Mouse (Mus musculus): Measurements from ENCODE around the gene Vps13c. TPM values are rescaled to one million over a fixed set of nuclear protein-coding genes. Genes with fewer than 3 reads are reported as not detected.

Gene Vps13c
- polyA plus RNA-seq, 1 experiment: 64.3 TPM

- TF ChIP-seq CTCF (IDR thresholded peaks at IDR 0.05; ENCODE audit: insufficient read depth, low read depth, low read length) (no peak), POLR2A (IDR thresholded peaks at IDR 0.05; ENCODE audit: insufficient read depth, low read depth, low read length) (no peak)
- H3K4me1 ChIP-seq (ENCODE audit: control insufficient read depth, insufficient read depth, low read length): peaks cover 10% of the 10 kb centered on the region
- H3K4me3 ChIP-seq (ENCODE audit: insufficient read depth, low read depth, low read length): no peak overlapping the region
- no peak overlapping the region for H3K27ac ChIP-seq (ENCODE audit: insufficient read depth, low read depth, low read length)
- 60% methylated on average over 16 of the region's 16 CpGs for WGBS
These were observed 29.7 kb downstream of the Vps13c start for GRCm38 (mm10) chr9:67869691-67870450.

- WGBS: 87% methylated on average over 7 of the region's 7 CpGs
- Histone ChIP-seq H3K27ac (ENCODE audit: insufficient read depth, low read depth, low read length) (no peak overlapping the region), H3K4me1 (ENCODE audit: control insufficient read depth, insufficient read depth, low read length) (peaks cover 4% of the 10 kb centered on the region), H3K4me3 (ENCODE audit: insufficient read depth, low read depth, low read length) (no peak overlapping the region)
- TF ChIP-seq POLR2A (IDR thresholded peaks at IDR 0.05; ENCODE audit: insufficient read depth, low read depth, low read length): no peak
- TF ChIP-seq CTCF (IDR thresholded peaks at IDR 0.05; ENCODE audit: insufficient read depth, low read depth, low read length): no peak
These were observed 34.5 kb downstream of the Vps13c start for GRCm38 (mm10) chr9:67874522-67875222.

- Histone ChIP-seq H3K4me1 (ENCODE audit: control insufficient read depth, insufficient read depth, low read length) (no peaks in the 10 kb centered on the region), H3K27ac (ENCODE audit: insufficient read depth, low read depth, low read length) (no peak overlapping the region), H3K4me3 (ENCODE audit: insufficient read depth, low read depth, low read length) (no peak overlapping the region)
- WGBS: 72% methylated on average over 2 of the region's 2 CpGs
- no peak for TF ChIP-seq CTCF (IDR thresholded peaks at IDR 0.05; ENCODE audit: insufficient read depth, low read depth, low read length)
These were observed 35.1 kb downstream of the Vps13c start for GRCm38 (mm10) chr9:67875337-67875736.

GRCm38 (mm10) chr9:67877081-67877718, 37.0 kb downstream of the Vps13c start:
- Histone ChIP-seq H3K4me3 (ENCODE audit: insufficient read depth, low read depth, low read length) (no peak overlapping the region), H3K27ac (ENCODE audit: insufficient read depth, low read depth, low read length) (no peak overlapping the region), H3K4me1 (ENCODE audit: control insufficient read depth, insufficient read depth, low read length) (no peaks in the 10 kb centered on the region)
- TF ChIP-seq CTCF (IDR thresholded peaks at IDR 0.05; ENCODE audit: insufficient read depth, low read depth, low read length) (no peak), POLR2A (IDR thresholded peaks at IDR 0.05; ENCODE audit: insufficient read depth, low read depth, low read length) (no peak)
- 81% methylated on average over 14 of the region's 14 CpGs for WGBS

GRCm38 (mm10) chr9:67878197-67878769, 38.1 kb downstream of the Vps13c start:
- Histone ChIP-seq H3K4me1 (ENCODE audit: control insufficient read depth, insufficient read depth, low read length) (no peaks in the 10 kb centered on the region), H3K4me3 (ENCODE audit: insufficient read depth, low read depth, low read length) (no peak overlapping the region), H3K27ac (ENCODE audit: insufficient read depth, low read depth, low read length) (no peak overlapping the region)
- no peak for TF ChIP-seq POLR2A (IDR thresholded peaks at IDR 0.05; ENCODE audit: insufficient read depth, low read depth, low read length)
- no peak for TF ChIP-seq CTCF (IDR thresholded peaks at IDR 0.05; ENCODE audit: insufficient read depth, low read depth, low read length)
- WGBS: 97% methylated on average over 11 of the region's 11 CpGs

- Histone ChIP-seq H3K4me3 (ENCODE audit: insufficient read depth, low read depth, low read length) (no peak overlapping the region), H3K4me1 (ENCODE audit: control insufficient read depth, insufficient read depth, low read length) (0 out of 2 replicates have a peak, but pooled peaks cover 3% of the 10 kb centered on the region), H3K27ac (ENCODE audit: insufficient read depth, low read depth, low read length) (no peak overlapping the region)
- 71% methylated on average over 13 of the region's 13 CpGs for WGBS
- TF ChIP-seq POLR2A (IDR thresholded peaks at IDR 0.05; ENCODE audit: insufficient read depth, low read depth, low read length): no peak
- no peak for TF ChIP-seq CTCF (IDR thresholded peaks at IDR 0.05; ENCODE audit: insufficient read depth, low read depth, low read length)
These were observed 43.3 kb downstream of the Vps13c start for GRCm38 (mm10) chr9:67883349-67883984.

- H3K27ac ChIP-seq (ENCODE audit: insufficient read depth, low read depth, low read length): no peak overlapping the region
- no peak for TF ChIP-seq POLR2A (IDR thresholded peaks at IDR 0.05; ENCODE audit: insufficient read depth, low read depth, low read length)
- TF ChIP-seq CTCF (IDR thresholded peaks at IDR 0.05; ENCODE audit: insufficient read depth, low read depth, low read length): no peak
- whole genome bisulfite sequencing: 69% methylated on average over 3 of the region's 3 CpGs
- no peak overlapping the region for H3K4me3 ChIP-seq (ENCODE audit: insufficient read depth, low read depth, low read length)
- 0 out of 2 replicates have a peak, but pooled peaks cover 3% of the 10 kb centered on the region for H3K4me1 ChIP-seq (ENCODE audit: control insufficient read depth, insufficient read depth, low read length)
These were observed 43.9 kb downstream of the Vps13c start for GRCm38 (mm10) chr9:67884095-67884494.

GRCm38 (mm10) chr9:67886981-67887720, 47.0 kb downstream of the Vps13c start:
- no peak for TF ChIP-seq POLR2A (IDR thresholded peaks at IDR 0.05; ENCODE audit: insufficient read depth, low read depth, low read length)
- no peak for TF ChIP-seq CTCF (IDR thresholded peaks at IDR 0.05; ENCODE audit: insufficient read depth, low read depth, low read length)

More at GRCm38 (mm10) chr9:67886981-67887720, 47.0 kb downstream of the Vps13c start:
- Histone ChIP-seq H3K4me3 (ENCODE audit: insufficient read depth, low read depth, low read length) (no peak overlapping the region), H3K4me1 (ENCODE audit: control insufficient read depth, insufficient read depth, low read length) (0 out of 2 replicates have a peak, but pooled peaks cover 3% of the 10 kb centered on the region), H3K27ac (ENCODE audit: insufficient read depth, low read depth, low read length) (no peak overlapping the region)
- WGBS: 85% methylated on average over 4 of the region's 4 CpGs
